26 mouse cellular contexts compared by ENCODE assay signal in genomic region chr6:37222016-37222415, GRCm38 (mm10).
DNase-seq lines count a peak whose midpoint lies in the region; ATAC-seq and TF ChIP-seq lines count a peak whose summit lies in the region.
"Had no signal": no experiment of that assay in that cellular context is flagged by ENCODE, and none has a peak within 500 bp of the region (broad histone marks: within the 10 kb centered on the region; RNA-seq: fewer than 3 reads in every experiment).

No protein-coding gene starts in this region.

- H3K9me3 ChIP-seq in heart, embryonic 10.5 days = no peaks in the 10 kb centered on the region
- H3K9me3 ChIP-seq in liver, embryonic 14.5 days (ENCODE audit: control insufficient read depth, low read length) = no peaks in the 10 kb centered on the region
- H3K9me3 ChIP-seq: limb, embryonic 12.5 days; liver, embryonic 13.5 days; midbrain, embryonic 15.5 days had no signal

- no peak overlapping the region for H3K9ac ChIP-seq in liver, embryonic 14.5 days (replicated peaks)
- H3K9ac ChIP-seq: hindbrain, embryonic 14.5 days; limb, embryonic 12.5 days; liver, embryonic 13.5 days; midbrain, embryonic 15.5 days had no signal

- no peaks in the 10 kb centered on the region for H3K27me3 ChIP-seq in heart, embryonic 10.5 days (ENCODE audit: insufficient read depth, poor library complexity, severe bottlenecking)
- H3K27me3 ChIP-seq in liver, embryonic 14.5 days (ENCODE audit: control insufficient read depth, insufficient read depth, low read length) = no peaks in the 10 kb centered on the region
- H3K27me3 ChIP-seq: CH12.LX; limb, embryonic 12.5 days; liver, embryonic 13.5 days; midbrain, embryonic 15.5 days had no signal

- 26% methylated on average over 6 of the region's 6 CpGs for WGBS in heart, embryonic 10.5 days
- WGBS in liver, embryonic 14.5 days (ENCODE audit: insufficient replicate concordance) = 26% methylated on average over 6 of the region's 6 CpGs

- no peak for ATAC-seq in liver, embryonic 14.5 days (ENCODE audit: insufficient read depth)
- 0 out of 2 replicates have a peak, but pooled peaks have one; percentile 18 for ATAC-seq in megakaryocyte progenitor cell, adult 5-6 weeks (replicated peaks; ENCODE audit: poor library complexity)
- ATAC-seq: activated CD4-positive, CD25-positive, alpha-beta regulatory T cell, adult 4 months; forebrain, embryonic 16.5 days; midbrain, embryonic 15.5 days had no signal

- 0 out of 2 replicates have a peak, but pooled peaks have one; percentile 8 for TF ChIP-seq CTCF in liver, embryonic 14.5 days (IDR thresholded peaks at IDR 0.05; ENCODE audit: low read depth)

- H3K36me3 ChIP-seq in heart, embryonic 10.5 days = no peaks in the 10 kb centered on the region
- H3K36me3 ChIP-seq in liver, embryonic 14.5 days (replicated peaks; ENCODE audit: control insufficient read depth, insufficient read depth, low read depth) = no peaks in the 10 kb centered on the region
- H3K36me3 ChIP-seq: limb, embryonic 12.5 days; liver, embryonic 13.5 days; midbrain, embryonic 15.5 days had no signal

- no peak for DNase-seq in heart, embryonic 10.5 days (ENCODE audit: low spot score)
- no peak for DNase-seq in heart, adult 8-10 months (ENCODE audit: low spot score)
- DNase-seq in liver, embryonic 14.5 days (ENCODE audit: low read depth in 3 of 3, low spot score in 3 of 3) = no peak
- DNase-seq in liver = no peak
- DNase-seq in ZHBTc4 (ENCODE audit: low read depth, low spot score) = peak; percentile 72
- DNase-seq in MN1 (ENCODE audit: low spot score) = no peak
- DNase-seq in kidney, postnatal 25 days = no peak
- DNase-seq: adrenal gland, postnatal 10 days; cerebellum, postnatal 10 days; gastrocnemius, postnatal 25 days; kidney, adult 11 months; kidney, postnatal 10 days; liver, embryonic 13.5 days; lung, postnatal 10 days; retina, postnatal 1 day; right cerebral cortex, postnatal 4 days had no signal

- peak overlapping the region; percentile 57; the same call in 1 of the 2 replicates for H3K27ac ChIP-seq in heart, embryonic 10.5 days
- H3K27ac ChIP-seq in liver, embryonic 14.5 days = no peak overlapping the region
- H3K27ac ChIP-seq: hindbrain, embryonic 14.5 days; limb, embryonic 12.5 days; liver, embryonic 13.5 days; midbrain, embryonic 15.5 days had no signal

- TF ChIP-seq EP300 in liver, embryonic 14.5 days (IDR thresholded peaks at IDR 0.05; ENCODE audit: low read depth) = no peak

- no peak overlapping the region for H3K4me3 ChIP-seq in heart, embryonic 10.5 days
- no peak overlapping the region for H3K4me3 ChIP-seq in liver, embryonic 14.5 days (ENCODE audit: insufficient read depth in 1 of 2, low read depth in 2 of 2, low read length in 2 of 2)
- H3K4me3 ChIP-seq: erythroblast, embryonic 14.5 days; limb, embryonic 12.5 days; liver, embryonic 13.5 days; megakaryocyte, embryonic 14.5 days; midbrain, embryonic 15.5 days had no signal

- no peak overlapping the region for H3K4me2 ChIP-seq in liver, embryonic 14.5 days (ENCODE audit: low read depth)
- H3K4me2 ChIP-seq: heart, embryonic 11.5 days; hindbrain, embryonic 14.5 days; limb, embryonic 12.5 days; liver, embryonic 13.5 days; midbrain, embryonic 15.5 days had no signal

- H3K4me1 ChIP-seq in heart, embryonic 10.5 days = peaks cover 27% of the 10 kb centered on the region
- H3K4me1 ChIP-seq in liver, embryonic 14.5 days (replicated peaks; ENCODE audit: control insufficient read depth in 2 of 2, insufficient read depth in 2 of 2, low read length in 1 of 2) = peaks cover 0 to 4% of the 10 kb centered on the region in 2 experiments; a peak in 2 of 4 replicates
- H3K4me1 ChIP-seq: liver, embryonic 13.5 days; megakaryocyte, embryonic 14.5 days had no signal
